Mouse (Mus musculus) C2C12 (cell line): ENCODE data around the gene Akap8.

Experiments
- CTCF ChIP-seq: IDR thresholded peaks from one replicate; pipeline ENCODE4 v1.5.1; 2011; ENCODE audit not compliant: control insufficient read depth, insufficient read depth, insufficient read length
- MAX ChIP-seq: IDR thresholded peaks from one replicate; pipeline ENCODE4 v1.6.1; 2011; ENCODE audit warnings: mild to moderate bottlenecking, control low read depth
- MYOD1 ChIP-seq: IDR thresholded peaks from one replicate; pipeline ENCODE4 v1.6.1; 2011; ENCODE audit warnings: low read depth; ENCODE audit not compliant: control insufficient read depth, insufficient read length
- USF1 ChIP-seq: IDR thresholded peaks from one replicate; pipeline ENCODE4 v1.6.1; 2011; ENCODE audit warnings: low read depth, mild to moderate bottlenecking, control low read depth, moderate library complexity

GRCm38 (mm10) chr17:32364331-32364730, 43.3 kb upstream of the Akap8 start:
- TF ChIP-seq CTCF: no peak
- TF ChIP-seq MYOD1: no peak
- TF ChIP-seq USF1: no peak
- TF ChIP-seq MAX: peak; percentile 97
